Mouse (Mus musculus) spleen, adult 2 months (tissue): Measurements from ENCODE around the gene Zmynd8.

Source experiments
- CTCF ChIP-seq: fragments of 200-500 bp; IDR thresholded peaks from 2 replicates; pipeline ENCODE4 v1.5.1; 2011; ENCODE audit warnings: mild to moderate bottlenecking, inconsistent platforms; ENCODE audit not compliant: insufficient read depth, insufficient read length, insufficient replicate concordance; ENCODE audit errors: extremely low read depth
- POLR2A ChIP-seq: fragments of 200-500 bp; IDR thresholded peaks from 2 replicates; pipeline ENCODE4 v1.6.1; 2011; ENCODE audit warnings: low read depth, low read length, inconsistent platforms

DNA sequence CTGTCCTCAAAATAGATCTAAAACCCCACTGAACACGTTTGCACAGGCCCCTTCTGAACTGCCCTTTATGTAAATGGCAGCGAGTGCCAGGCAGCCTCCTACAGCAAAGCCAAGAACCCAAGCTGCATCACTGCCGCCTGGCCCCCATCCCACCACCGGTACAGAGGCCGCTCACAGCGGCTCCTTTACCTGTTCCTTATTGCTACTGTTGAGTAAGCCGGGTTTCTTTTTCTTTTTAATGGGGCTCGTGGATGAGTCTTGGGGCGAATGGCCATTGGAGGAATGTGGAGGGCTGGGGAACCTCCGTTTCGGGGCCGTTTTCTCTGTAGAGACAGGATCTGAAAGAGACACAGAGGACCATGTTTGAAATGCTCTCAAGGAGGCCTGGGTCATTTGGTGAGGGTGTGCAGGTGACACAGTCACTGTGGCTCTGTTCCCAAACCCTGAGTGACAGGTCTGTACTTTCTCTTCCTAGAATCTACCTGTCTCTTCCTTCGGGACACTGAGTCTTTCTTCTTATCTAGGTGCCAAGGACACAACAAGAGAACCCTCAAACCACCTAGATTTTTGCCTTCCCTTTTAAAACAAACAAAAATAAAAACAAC, 46.9 kb downstream of the Zmynd8 start:
- TF ChIP-seq CTCF (no peak), POLR2A (no peak)
